Mouse (Mus musculus): Measurements from ENCODE around the gene Golm1.

Golm1 gene

DNA sequence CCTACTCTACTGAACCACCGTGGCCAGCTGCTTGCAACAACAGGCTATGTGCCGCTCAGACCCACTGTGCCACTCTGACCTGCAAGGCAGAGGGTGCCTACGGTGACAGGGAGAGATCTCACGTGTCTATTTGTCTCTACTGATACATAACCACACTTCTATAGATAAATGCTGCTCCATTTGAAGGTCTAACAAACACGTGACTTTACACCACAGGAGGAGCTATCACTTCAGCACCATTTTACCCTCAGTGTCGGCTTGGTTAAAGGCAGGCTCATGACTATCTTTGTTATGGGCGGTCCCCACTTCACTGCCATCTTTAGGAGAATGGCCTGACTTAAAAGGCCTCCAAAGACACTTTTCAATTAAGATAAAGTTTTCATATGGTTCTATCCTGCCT is 7.0 kb upstream of the Golm1 start:
- no peak for TF ChIP-seq GATA4 (IDR thresholded peaks at IDR 0.05; ENCODE audit: insufficient replicate concordance, low read length)

DNA sequence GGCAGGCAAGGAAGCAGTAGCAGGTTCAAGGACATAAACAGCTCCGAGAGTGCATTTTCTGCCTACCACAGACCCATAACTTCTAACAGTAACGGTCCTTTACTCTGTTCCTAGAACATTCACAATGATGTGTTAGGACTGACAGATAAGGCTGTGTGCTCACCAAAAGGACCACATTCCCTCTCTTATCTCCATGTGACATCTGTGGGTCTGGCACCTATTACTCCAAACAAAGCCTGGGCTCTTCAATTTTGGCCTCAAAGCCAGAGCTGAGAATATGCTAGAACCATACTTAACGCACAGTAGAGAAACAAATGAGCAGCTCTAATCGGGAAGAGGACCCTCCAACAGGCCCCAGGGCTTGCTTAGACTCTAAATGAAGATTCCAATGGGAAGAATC is 4.3 kb upstream of the Golm1 start:
- no peak for TF ChIP-seq GATA4 (IDR thresholded peaks at IDR 0.05; ENCODE audit: insufficient replicate concordance, low read length)

DNA sequence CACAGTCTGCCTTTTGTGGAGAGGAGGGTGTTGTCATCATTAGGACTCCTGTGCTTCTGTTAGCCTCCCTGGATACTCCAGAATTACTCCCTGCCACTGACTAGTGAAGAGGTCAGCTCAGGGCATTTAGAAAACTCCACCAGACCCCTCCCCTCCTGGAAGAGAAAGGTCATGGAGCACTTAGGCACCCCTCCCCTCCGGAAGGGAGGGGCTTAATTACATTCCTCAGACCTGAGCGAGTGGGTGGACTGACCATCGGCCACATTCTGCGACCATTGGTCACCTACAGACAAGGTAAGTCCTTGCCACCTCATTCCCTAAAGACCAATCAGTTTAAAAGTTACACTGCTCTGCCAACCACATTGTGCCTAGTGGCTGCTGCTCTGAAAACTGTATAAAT is 3.7 kb upstream of the Golm1 start:
- no peak for TF ChIP-seq GATA4 (IDR thresholded peaks at IDR 0.05; ENCODE audit: insufficient replicate concordance, low read length)

DNA sequence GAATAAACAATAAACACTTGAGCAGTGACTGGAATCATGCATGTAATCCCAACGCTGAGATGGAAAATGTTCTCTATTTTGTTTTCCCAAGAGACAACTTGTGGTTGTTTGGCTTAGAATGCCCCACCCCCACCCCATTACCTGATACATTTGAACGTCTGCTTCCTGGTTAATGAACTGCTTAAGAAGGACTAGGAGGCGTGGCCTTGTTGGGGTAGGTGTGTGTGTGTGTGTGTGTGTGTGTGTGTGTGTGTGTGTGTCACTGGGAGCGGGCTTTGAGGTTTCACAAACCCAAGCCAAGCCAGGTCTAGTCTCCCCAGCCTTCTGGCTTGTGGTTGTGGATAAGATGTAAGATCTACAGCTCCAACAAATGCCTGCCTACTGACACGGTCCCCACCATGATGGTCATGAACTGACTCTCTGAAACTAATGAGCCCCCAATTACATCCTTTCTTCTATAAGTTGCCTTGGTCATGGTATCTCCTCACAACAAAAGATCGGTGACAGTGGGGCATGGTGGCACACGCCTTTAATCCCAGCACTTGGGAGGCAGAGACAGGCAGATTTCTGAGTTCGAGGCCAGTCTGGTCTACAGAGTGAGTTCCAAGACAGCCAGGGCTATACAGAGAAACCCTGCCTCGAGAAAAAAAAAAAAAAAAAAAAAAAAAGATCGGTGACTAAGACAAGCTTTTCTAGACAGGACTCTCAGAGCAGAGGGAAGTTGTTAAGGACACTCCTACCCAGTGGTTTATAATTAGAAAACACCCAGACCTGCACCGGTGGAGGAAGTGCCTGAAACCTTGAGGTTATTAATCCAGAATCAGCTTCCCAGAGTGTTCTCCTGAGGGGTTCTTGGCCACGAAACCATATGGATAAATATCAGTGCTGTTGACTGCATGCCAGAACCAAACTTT is 962 bp upstream of the Golm1 start:
- no peak for TF ChIP-seq GATA4 (IDR thresholded peaks at IDR 0.05; ENCODE audit: insufficient replicate concordance, low read length)

DNA sequence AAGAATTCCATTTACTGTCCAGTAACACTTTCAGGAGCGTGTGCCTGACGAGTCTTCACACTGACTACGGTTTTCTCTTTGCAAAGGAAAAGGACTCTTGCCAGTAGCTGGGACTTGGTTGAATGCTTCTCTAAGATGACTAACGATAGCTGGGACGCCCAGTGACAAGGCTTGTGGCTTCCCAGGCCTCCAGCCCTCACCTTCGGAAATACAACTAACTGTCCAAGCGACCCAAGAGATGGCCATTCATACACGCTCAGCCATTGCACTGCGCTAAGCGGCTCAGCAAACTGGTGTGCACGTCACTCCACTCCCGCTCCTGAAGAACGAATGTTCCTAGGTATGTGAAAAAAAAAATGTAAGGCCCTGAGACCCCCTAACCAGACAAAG is 855 bp downstream of the Golm1 start:
- TF ChIP-seq GATA4 (IDR thresholded peaks at IDR 0.05; ENCODE audit: insufficient replicate concordance, low read length) = no peak

- no peak for TF ChIP-seq GATA4 (IDR thresholded peaks at IDR 0.05; ENCODE audit: insufficient replicate concordance, low read length)
Observed at GRCm38 (mm10) chr13:59674215-59674614, 1.4 kb downstream of the Golm1 start.

GRCm38 (mm10) chr13:59673597-59673996 is 2.0 kb downstream of the Golm1 start:
- no peak for TF ChIP-seq GATA4 (IDR thresholded peaks at IDR 0.05; ENCODE audit: insufficient replicate concordance, low read length)

GRCm38 (mm10) chr13:59672248-59672647 is 3.4 kb downstream of the Golm1 start:
- TF ChIP-seq GATA4 (IDR thresholded peaks at IDR 0.05; ENCODE audit: insufficient replicate concordance, low read length) = no peak

- TF ChIP-seq GATA4 (IDR thresholded peaks at IDR 0.05; ENCODE audit: insufficient replicate concordance, low read length) = no peak
Observed at GRCm38 (mm10) chr13:59671521-59671920, 4.1 kb downstream of the Golm1 start.

GRCm38 (mm10) chr13:59669946-59670345 is 5.7 kb downstream of the Golm1 start:
- no peak for TF ChIP-seq GATA4 (IDR thresholded peaks at IDR 0.05; ENCODE audit: insufficient replicate concordance, low read length)

- peak; percentile 85; the same call in 1 of the 2 replicates for TF ChIP-seq GATA4 (IDR thresholded peaks at IDR 0.05; ENCODE audit: insufficient replicate concordance, low read length)
Observed at GRCm38 (mm10) chr13:59668501-59669093, 7.0 kb downstream of the Golm1 start.

- TF ChIP-seq GATA4 (IDR thresholded peaks at IDR 0.05; ENCODE audit: insufficient replicate concordance, low read length) = no peak
Observed at GRCm38 (mm10) chr13:59667763-59668162, 7.8 kb downstream of the Golm1 start.

DNA sequence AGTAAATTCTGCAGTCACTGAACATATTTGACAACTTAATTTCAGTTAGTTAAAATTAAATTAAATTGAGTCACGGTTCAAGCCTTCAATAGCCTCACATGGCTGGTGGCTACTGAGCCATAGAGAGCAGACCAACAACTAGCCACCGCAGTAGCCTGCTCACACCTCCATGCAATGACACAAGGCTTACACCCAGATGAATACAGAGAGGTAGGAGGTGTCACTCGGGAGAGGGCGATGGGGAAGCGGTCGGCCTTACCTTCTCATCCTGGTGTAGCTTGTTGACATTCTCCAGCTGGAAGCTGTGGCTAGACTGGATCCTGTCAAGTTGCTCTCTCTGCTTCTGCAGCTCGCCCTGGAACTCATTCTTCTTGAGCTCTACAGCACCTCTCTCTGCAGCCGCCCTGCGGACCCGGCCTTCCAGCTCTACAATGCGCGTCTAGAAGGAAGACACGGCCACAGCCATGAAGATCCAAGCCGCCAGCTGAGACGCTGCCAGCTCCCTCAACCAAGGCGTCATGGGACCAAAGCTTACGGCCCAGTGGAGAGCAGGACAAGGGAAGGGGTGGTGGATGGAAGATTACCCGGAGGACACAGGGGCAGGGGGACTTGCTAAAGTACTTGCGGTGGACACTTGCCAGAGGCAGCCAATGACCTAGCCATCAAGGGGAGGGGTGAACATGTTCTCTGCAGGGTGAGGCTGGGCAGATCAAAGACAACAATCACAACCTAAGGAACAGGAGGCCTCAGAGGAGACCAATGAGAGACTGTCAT is 11.5 kb downstream of the Golm1 start:
- TF ChIP-seq GATA4 (IDR thresholded peaks at IDR 0.05; ENCODE audit: insufficient replicate concordance, low read length) = no peak

GRCm38 (mm10) chr13:59661966-59662365 is 13.6 kb downstream of the Golm1 start:
- TF ChIP-seq GATA4 (IDR thresholded peaks at IDR 0.05; ENCODE audit: insufficient replicate concordance, low read length) = no peak

- no peak for TF ChIP-seq GATA4 (IDR thresholded peaks at IDR 0.05; ENCODE audit: insufficient replicate concordance, low read length)
Observed at GRCm38 (mm10) chr13:59661387-59661786, 14.2 kb downstream of the Golm1 start.

DNA sequence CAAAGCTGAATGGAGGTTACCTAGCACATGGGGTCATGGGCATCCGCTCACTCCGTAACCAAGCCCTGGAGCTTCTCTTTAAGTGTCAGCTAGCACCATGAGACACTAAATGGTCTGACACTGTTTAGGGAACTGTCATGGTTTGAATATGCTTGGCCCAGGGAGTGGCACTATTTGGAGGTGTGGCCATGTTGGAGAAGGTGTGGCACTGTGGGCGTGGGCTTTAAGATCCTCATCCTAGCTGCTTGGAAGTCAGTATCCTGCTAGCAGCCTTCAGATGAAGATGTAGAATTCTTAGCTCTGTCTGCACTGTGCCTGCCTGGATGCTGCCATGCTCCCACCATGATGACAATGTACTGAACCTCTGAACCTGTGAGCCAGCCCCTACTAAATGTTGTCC is 15.2 kb downstream of the Golm1 start:
- TF ChIP-seq GATA4 (IDR thresholded peaks at IDR 0.05; ENCODE audit: insufficient replicate concordance, low read length) = no peak

Data from liver, adult (tissue).